Mouse (Mus musculus): ENCODE measurements at regions not wholly inside any gene's neighbourhood (a gene's known extent, or its start where the extent isn't known, plus 50 kb on each side); places are given as distances from the start of the nearest gene placed in this dataset.

DNA sequence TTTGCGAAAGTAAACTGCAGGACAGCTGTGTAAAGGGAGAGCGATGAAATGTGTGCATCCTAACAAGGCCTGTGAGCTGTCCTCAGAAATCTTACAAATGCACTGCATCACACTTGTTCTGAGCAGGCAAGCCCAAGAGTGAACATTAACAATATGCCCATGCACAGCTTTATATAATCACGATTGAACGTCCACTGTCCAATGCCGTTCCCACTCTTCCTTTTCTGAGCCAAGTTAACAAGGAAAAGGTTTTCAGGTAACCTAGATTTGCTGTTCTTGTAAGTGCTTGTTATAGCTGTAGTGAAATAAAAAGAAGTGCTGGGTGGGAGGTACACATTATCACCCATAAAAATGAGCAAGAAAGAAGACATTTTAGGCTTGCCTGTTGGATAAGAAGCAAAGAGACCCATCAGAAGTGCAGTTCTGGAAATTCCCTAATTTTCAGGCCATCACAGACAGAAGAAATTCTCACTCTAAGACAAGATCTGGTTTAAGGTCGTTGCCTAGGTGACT is 243.3 kb upstream of the Tenm2 start:
- no peak for ATAC-seq (ENCODE audit: low FRiP score, low TSS enrichment)
- 91% methylated on average over 6 of the region's 6 CpGs for WGBS
- Histone ChIP-seq H3K36me3 (ENCODE audit: control insufficient read depth, insufficient read depth, low read length) (no peaks in the 10 kb centered on the region), H3K9me3 (ENCODE audit: control insufficient read depth, low read length) (no peaks in the 10 kb centered on the region), H3K27me3 (ENCODE audit: control insufficient read depth, insufficient read depth, low read length) (no peaks in the 10 kb centered on the region), H3K9ac (ENCODE audit: low read depth, low read length) (no peak overlapping the region), H3K27ac (ENCODE audit: low read depth, low read length) (no peak overlapping the region), H3K4me1 (ENCODE audit: control insufficient read depth, insufficient read depth, low read length) (no peaks in the 10 kb centered on the region), H3K4me3 (ENCODE audit: low read length) (no peak overlapping the region), H3K4me2 (replicated peaks; ENCODE audit: low read depth, low read length) (no peak overlapping the region)

DNA sequence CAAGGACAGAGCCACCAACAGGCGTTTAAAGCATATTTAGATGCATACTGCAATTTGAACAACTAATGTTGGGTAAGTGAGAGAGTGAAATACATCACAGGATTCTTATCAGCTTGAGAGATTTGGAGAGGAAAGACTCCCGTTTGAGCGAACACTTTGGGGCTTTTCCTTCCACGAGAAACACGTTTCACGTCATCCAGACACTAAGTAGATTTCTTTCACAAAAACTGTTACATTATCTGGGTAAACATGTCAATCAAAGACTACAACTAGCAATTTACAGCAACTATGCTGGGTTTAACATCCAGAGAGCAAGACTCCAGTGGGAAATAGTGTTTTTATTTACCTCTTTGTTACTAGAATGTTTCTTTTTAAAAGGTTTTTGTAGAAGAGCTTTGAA is 238.3 kb upstream of the Tenm2 start:
- H3K36me3 ChIP-seq (ENCODE audit: control insufficient read depth, insufficient read depth, low read length) = no peaks in the 10 kb centered on the region
- H3K4me2 ChIP-seq (replicated peaks; ENCODE audit: low read depth, low read length) = no peak overlapping the region
- H3K4me1 ChIP-seq (ENCODE audit: control insufficient read depth, insufficient read depth, low read length) = no peaks in the 10 kb centered on the region
- no peaks in the 10 kb centered on the region for H3K27me3 ChIP-seq (ENCODE audit: control insufficient read depth, insufficient read depth, low read length)
- no peak overlapping the region for H3K9ac ChIP-seq (ENCODE audit: low read depth, low read length)
- H3K27ac ChIP-seq (ENCODE audit: low read depth, low read length) = no peak overlapping the region
- 72% methylated on average over 6 of the region's 6 CpGs for WGBS
- no peak overlapping the region for H3K4me3 ChIP-seq (ENCODE audit: low read length)
- H3K9me3 ChIP-seq (ENCODE audit: control insufficient read depth, low read length) = no peaks in the 10 kb centered on the region
- ATAC-seq (ENCODE audit: low FRiP score, low TSS enrichment) = no peak

DNA sequence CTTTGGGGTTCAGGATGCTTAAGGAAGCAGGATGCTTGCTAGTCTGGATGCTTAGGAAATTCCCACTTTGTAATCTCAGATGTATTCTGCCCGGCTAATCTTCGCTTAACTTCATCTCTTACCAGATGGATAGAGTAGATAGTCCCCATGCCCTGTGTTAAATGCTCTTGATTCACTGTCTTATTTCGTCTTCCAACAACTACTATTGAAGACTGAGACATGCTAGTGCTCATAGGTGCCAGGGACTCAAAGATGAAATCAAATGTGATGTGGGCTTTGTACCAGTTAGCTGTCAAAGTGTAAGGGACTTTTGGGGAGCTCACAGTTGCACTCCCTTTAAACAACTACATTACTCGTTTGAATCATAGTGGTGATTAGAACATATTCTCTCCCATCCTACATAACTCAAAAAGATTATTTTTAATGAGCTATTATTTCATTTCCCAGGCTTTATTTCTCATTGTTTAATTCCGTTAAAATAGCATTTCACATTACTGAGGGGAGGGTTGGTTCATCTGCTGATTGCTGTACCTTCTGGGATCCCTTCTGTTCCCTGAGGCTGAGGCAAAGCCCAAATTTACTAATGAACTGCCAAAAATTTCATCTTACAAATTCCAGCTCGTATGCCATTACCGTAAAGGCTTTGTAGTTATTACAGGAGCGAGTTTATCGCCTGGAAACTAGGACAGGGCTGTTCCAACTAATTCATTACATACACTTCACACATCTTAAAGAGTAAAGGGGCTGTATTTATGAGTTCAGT is 228.1 kb upstream of the Tenm2 start:
- Histone ChIP-seq H3K36me3 (ENCODE audit: control insufficient read depth, insufficient read depth, low read length) (no peaks in the 10 kb centered on the region), H3K4me2 (replicated peaks; ENCODE audit: low read depth, low read length) (no peak overlapping the region), H3K27ac (ENCODE audit: low read depth, low read length) (no peak overlapping the region), H3K4me1 (ENCODE audit: control insufficient read depth, insufficient read depth, low read length) (no peaks in the 10 kb centered on the region), H3K27me3 (ENCODE audit: control insufficient read depth, insufficient read depth, low read length) (no peaks in the 10 kb centered on the region), H3K9ac (ENCODE audit: low read depth, low read length) (no peak overlapping the region), H3K4me3 (ENCODE audit: low read length) (no peak overlapping the region), H3K9me3 (ENCODE audit: control insufficient read depth, low read length) (no peaks in the 10 kb centered on the region)
- 91% methylated on average over 9 of the region's 9 CpGs for WGBS
- ATAC-seq (ENCODE audit: low FRiP score, low TSS enrichment) = no peak

DNA sequence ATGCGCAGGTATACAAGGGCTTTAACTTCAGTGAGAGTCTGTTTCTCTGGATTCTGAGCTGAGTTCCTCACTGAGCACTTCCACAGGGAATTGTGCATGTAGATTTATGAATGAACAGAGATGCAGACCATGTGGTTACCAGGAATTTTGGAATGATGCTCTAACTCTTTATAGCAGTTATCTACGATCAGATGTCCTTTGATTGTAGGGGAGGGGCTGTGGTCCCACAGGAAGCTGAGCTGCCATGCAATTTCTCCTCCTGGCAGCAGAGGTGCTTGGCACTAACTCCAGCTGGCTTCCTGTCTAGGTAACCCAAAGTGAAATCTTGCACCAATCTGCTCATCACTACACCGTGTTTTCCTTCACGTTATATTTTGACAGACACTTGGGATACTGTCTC is 226.6 kb upstream of the Tenm2 start:
- Histone ChIP-seq H3K36me3 (ENCODE audit: control insufficient read depth, insufficient read depth, low read length) (no peaks in the 10 kb centered on the region), H3K4me1 (ENCODE audit: control insufficient read depth, insufficient read depth, low read length) (no peaks in the 10 kb centered on the region), H3K27ac (ENCODE audit: low read depth, low read length) (no peak overlapping the region), H3K4me3 (ENCODE audit: low read length) (no peak overlapping the region), H3K9me3 (ENCODE audit: control insufficient read depth, low read length) (no peaks in the 10 kb centered on the region), H3K4me2 (replicated peaks; ENCODE audit: low read depth, low read length) (no peak overlapping the region), H3K9ac (ENCODE audit: low read depth, low read length) (no peak overlapping the region), H3K27me3 (ENCODE audit: control insufficient read depth, insufficient read depth, low read length) (no peaks in the 10 kb centered on the region)
- no peak for ATAC-seq (ENCODE audit: low FRiP score, low TSS enrichment)
- 76% methylated on average over 4 of the region's 4 CpGs for WGBS

GRCm38 (mm10) chr11:37447361-37447760 is 211.6 kb upstream of the Tenm2 start:
- Histone ChIP-seq H3K9ac (ENCODE audit: low read depth, low read length) (no peak overlapping the region), H3K27ac (ENCODE audit: low read depth, low read length) (no peak overlapping the region), H3K4me3 (ENCODE audit: low read length) (no peak overlapping the region), H3K9me3 (ENCODE audit: control insufficient read depth, low read length) (no peaks in the 10 kb centered on the region), H3K36me3 (ENCODE audit: control insufficient read depth, insufficient read depth, low read length) (no peaks in the 10 kb centered on the region), H3K27me3 (ENCODE audit: control insufficient read depth, insufficient read depth, low read length) (no peaks in the 10 kb centered on the region), H3K4me2 (replicated peaks; ENCODE audit: low read depth, low read length) (no peak overlapping the region), H3K4me1 (ENCODE audit: control insufficient read depth, insufficient read depth, low read length) (no peaks in the 10 kb centered on the region)
- no peak for ATAC-seq (ENCODE audit: low FRiP score, low TSS enrichment)

DNA sequence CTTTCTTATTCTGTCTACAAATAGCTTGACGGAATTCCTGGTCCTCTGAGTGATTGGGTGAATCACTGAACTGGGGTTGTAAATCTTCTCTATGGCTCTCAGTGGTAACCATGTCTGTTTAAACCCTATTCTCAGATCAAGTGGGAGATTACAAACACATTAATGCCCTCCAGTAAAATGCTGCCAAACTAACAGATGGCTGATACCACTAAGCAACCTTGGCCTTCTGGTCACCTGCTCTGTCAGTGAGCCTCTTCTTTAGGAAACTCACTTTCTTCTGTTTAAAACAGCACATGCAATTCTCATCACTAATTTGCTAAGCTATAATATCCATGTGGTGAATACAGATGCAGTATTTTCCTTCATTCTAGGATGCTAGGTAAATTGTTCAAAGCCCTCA is 210.9 kb upstream of the Tenm2 start:
- no peaks in the 10 kb centered on the region for H3K27me3 ChIP-seq (ENCODE audit: control insufficient read depth, insufficient read depth, low read length)
- no peak overlapping the region for H3K4me3 ChIP-seq (ENCODE audit: low read length)
- H3K27ac ChIP-seq (ENCODE audit: low read depth, low read length) = no peak overlapping the region
- H3K9ac ChIP-seq (ENCODE audit: low read depth, low read length) = no peak overlapping the region
- ATAC-seq (ENCODE audit: low FRiP score, low TSS enrichment) = no peak
- H3K4me2 ChIP-seq (replicated peaks; ENCODE audit: low read depth, low read length) = no peak overlapping the region
- no peaks in the 10 kb centered on the region for H3K9me3 ChIP-seq (ENCODE audit: control insufficient read depth, low read length)
- 66% methylated on average over 1 of the region's 1 CpGs for WGBS
- no peaks in the 10 kb centered on the region for H3K36me3 ChIP-seq (ENCODE audit: control insufficient read depth, insufficient read depth, low read length)
- H3K4me1 ChIP-seq (ENCODE audit: control insufficient read depth, insufficient read depth, low read length) = no peaks in the 10 kb centered on the region

DNA sequence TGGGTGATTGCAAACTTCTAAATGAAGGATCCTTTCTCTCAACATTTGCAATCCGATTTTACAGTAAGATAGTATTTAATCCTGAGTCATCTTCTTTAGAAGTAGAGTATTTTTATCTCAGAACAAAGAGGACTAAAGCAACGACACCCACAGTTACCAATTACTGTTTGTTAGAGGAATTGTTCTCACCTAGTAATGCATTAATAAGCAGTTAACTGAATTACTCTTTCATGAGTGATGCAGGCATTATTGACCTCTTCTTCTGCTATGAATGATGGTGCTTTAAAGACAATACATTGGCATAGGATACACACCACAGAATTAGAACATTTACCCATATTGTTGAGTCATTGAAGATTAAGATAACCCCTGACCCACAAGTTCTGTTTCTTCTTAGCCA is 207.0 kb upstream of the Tenm2 start:
- no peak for ATAC-seq (ENCODE audit: low FRiP score, low TSS enrichment)
- whole genome bisulfite sequencing = 75% methylated on average over 2 of the region's 2 CpGs
- no peaks in the 10 kb centered on the region for H3K27me3 ChIP-seq (ENCODE audit: control insufficient read depth, insufficient read depth, low read length)
- no peak overlapping the region for H3K9ac ChIP-seq (ENCODE audit: low read depth, low read length)
- no peaks in the 10 kb centered on the region for H3K9me3 ChIP-seq (ENCODE audit: control insufficient read depth, low read length)
- H3K4me3 ChIP-seq (ENCODE audit: low read length) = no peak overlapping the region
- no peaks in the 10 kb centered on the region for H3K4me1 ChIP-seq (ENCODE audit: control insufficient read depth, insufficient read depth, low read length)
- no peaks in the 10 kb centered on the region for H3K36me3 ChIP-seq (ENCODE audit: control insufficient read depth, insufficient read depth, low read length)
- no peak overlapping the region for H3K27ac ChIP-seq (ENCODE audit: low read depth, low read length)
- no peak overlapping the region for H3K4me2 ChIP-seq (replicated peaks; ENCODE audit: low read depth, low read length)

DNA sequence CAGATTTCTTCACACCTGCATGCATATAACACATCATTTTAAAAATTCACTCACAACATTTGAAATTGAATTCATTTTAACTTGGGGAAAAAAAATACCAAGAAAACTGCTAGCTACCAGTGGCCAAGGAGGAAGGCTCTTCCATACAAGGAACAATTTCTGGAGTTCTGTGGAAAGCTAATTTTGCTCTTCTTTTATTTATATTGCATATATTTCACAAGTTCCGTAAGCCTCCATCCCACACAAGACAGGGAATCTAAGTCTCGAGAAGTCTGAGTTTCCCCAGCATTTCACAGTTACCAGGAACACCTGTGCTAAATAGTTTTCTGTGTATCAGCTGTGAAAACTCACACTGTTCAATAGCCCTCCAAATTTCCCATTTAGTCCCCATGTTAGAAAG is 198.8 kb upstream of the Tenm2 start:
- H3K36me3 ChIP-seq (ENCODE audit: control insufficient read depth, insufficient read depth, low read length) = no peaks in the 10 kb centered on the region
- H3K9ac ChIP-seq (ENCODE audit: low read depth, low read length) = no peak overlapping the region
- H3K9me3 ChIP-seq (ENCODE audit: control insufficient read depth, low read length) = no peaks in the 10 kb centered on the region
- H3K27ac ChIP-seq (ENCODE audit: low read depth, low read length) = no peak overlapping the region
- H3K4me3 ChIP-seq (ENCODE audit: low read length) = no peak overlapping the region
- no peak overlapping the region for H3K4me2 ChIP-seq (replicated peaks; ENCODE audit: low read depth, low read length)
- no peaks in the 10 kb centered on the region for H3K4me1 ChIP-seq (ENCODE audit: control insufficient read depth, insufficient read depth, low read length)
- H3K27me3 ChIP-seq (ENCODE audit: control insufficient read depth, insufficient read depth, low read length) = no peaks in the 10 kb centered on the region
- WGBS = 77% methylated on average over 2 of the region's 2 CpGs
- ATAC-seq (ENCODE audit: low FRiP score, low TSS enrichment) = no peak

GRCm38 (mm10) chr11:37424312-37425169 is 188.8 kb upstream of the Tenm2 start:
- no peaks in the 10 kb centered on the region for H3K36me3 ChIP-seq (ENCODE audit: control insufficient read depth, insufficient read depth, low read length)
- WGBS = 54% methylated on average over 5 of the region's 5 CpGs
- H3K9me3 ChIP-seq (ENCODE audit: control insufficient read depth, low read length) = no peaks in the 10 kb centered on the region
- ATAC-seq (ENCODE audit: low FRiP score, low TSS enrichment) = no peak
- no peak overlapping the region for H3K4me3 ChIP-seq (ENCODE audit: low read length)
- H3K27me3 ChIP-seq (ENCODE audit: control insufficient read depth, insufficient read depth, low read length) = no peaks in the 10 kb centered on the region
- H3K4me2 ChIP-seq (replicated peaks; ENCODE audit: low read depth, low read length) = no peak overlapping the region
- H3K4me1 ChIP-seq (ENCODE audit: control insufficient read depth, insufficient read depth, low read length) = no peaks in the 10 kb centered on the region
- H3K27ac ChIP-seq (ENCODE audit: low read depth, low read length) = no peak overlapping the region
- H3K9ac ChIP-seq (ENCODE audit: low read depth, low read length) = no peak overlapping the region

Data from kidney, embryonic 14.5 days (tissue).